Comparison of ENCODE assay signal across 8 mouse cellular contexts in the genomic region with DNA sequence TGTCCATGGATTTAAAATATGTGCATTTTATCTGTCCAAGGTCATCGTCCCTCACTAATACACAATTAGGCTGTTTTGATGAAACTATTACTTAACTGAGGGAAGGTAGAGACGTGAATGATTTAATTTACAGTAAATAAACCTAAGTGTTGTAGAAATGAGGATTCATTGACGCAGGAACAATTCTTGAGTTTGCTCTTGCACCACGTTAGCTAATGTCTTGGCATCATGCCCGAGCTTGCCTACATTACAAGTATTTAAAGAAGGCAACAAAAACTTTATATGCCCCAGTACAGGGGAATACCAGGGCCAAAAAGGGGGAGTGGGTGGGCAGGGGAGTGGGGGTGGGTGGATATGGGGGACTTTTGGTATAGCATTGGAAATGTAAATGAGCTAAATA.
DNase-seq lines count a peak whose midpoint lies in the region; ATAC-seq and TF ChIP-seq lines count a peak whose summit lies in the region.
"Not testable (repeated sequence)": the region's sequence is repeated elsewhere in the genome, so short reads cannot be mapped to it uniquely, and the experiment has no call there.

No protein-coding gene starts in this region.

- not testable (repeated sequence) for H3K36me3 ChIP-seq in heart, postnatal 0 days (replicated peaks; ENCODE audit: control insufficient read depth, insufficient read depth, low read length)

- not testable (repeated sequence) for H3K27me3 ChIP-seq in heart, postnatal 0 days (ENCODE audit: control insufficient read depth, insufficient read depth, low read length)

- not testable (repeated sequence) for H3K4me3 ChIP-seq in heart, postnatal 0 days (ENCODE audit: low read depth, low read length)

- not testable (repeated sequence) for H3K9me3 ChIP-seq in heart, postnatal 0 days (replicated peaks; ENCODE audit: control insufficient read depth, low read length)

- H3K4me2 ChIP-seq in heart, postnatal 0 days (ENCODE audit: low read depth, low read length): not testable (repeated sequence)

- not testable (repeated sequence) for ATAC-seq in heart, postnatal 0 days (ENCODE audit: insufficient read depth, low read depth)

- H3K4me1 ChIP-seq in heart, postnatal 0 days (ENCODE audit: control insufficient read depth, insufficient read depth): peaks cover 23% of the 10 kb centered on the region

- not testable (repeated sequence) for TF ChIP-seq EP300 in heart, postnatal 0 days (IDR thresholded peaks at IDR 0.05; ENCODE audit: low read depth)

- H3K27ac ChIP-seq in heart, postnatal 0 days (ENCODE audit: low read depth): not testable (repeated sequence)

- WGBS in heart, postnatal 0 days: 40% methylated on average over 5 of the region's 5 CpGs

- not testable (repeated sequence) for H3K9ac ChIP-seq in heart, postnatal 0 days (replicated peaks; ENCODE audit: low read depth, low read length)

- DNase-seq in 416B (ENCODE audit: low read depth): peak; percentile 17
- DNase-seq in adrenal gland, adult 2 months: peak; percentile 36
- peak; percentile 55 for DNase-seq in brain, adult 2 months (ENCODE audit: low read depth, low spot score)
- DNase-seq in heart, postnatal 0 days (ENCODE audit: low spot score): peak; percentile 47
- DNase-seq in kidney, postnatal 36 days: peak; percentile 19 to 20
- peak; percentile 64 to 79 for DNase-seq in lung, adult 18-20 months
- peak; percentile 63 for DNase-seq in lung, postnatal 25 days (ENCODE audit: low spot score)
- DNase-seq in right cerebral cortex, postnatal 14 days: peak; percentile 36

- not testable (repeated sequence) for TF ChIP-seq CTCF in heart, postnatal 0 days (IDR thresholded peaks at IDR 0.05; ENCODE audit: low read depth)

Comparison
In these comparisons a context has a peak if more than half of its experiments do, and no peak if none do; other contexts are left out.
1. DNase-seq: peak in every context shown above with its lines; median percentile 72 in lung, adult 18-20 months; 63 in lung, postnatal 25 days; 55 in brain, adult 2 months; 47 in heart, postnatal 0 days; 36 in adrenal gland, adult 2 months; 36 in right cerebral cortex, postnatal 14 days; 20 in kidney, postnatal 36 days; 17 in 416B.